Mouse (Mus musculus) hematopoietic stem cell, adult 5-6 weeks (primary cell): Measurements from ENCODE around the gene Rrm2. TPM values are rescaled to one million over a fixed set of nuclear protein-coding genes. Genes with fewer than 3 reads are reported as not detected.

Experiments used
- ATAC-seq, 2 experiments: fragments of 125-278 bp in 1 of 2; replicated peaks in 1 of 2; 2 replicates each; pipeline ENCODE4 v1.8.0; 2016 to 2017; ENCODE audit warnings: inconsistent platforms in 2 of 2, mild to moderate bottlenecking in 2 of 2, moderate number of reproducible peaks in 2 of 2, low read depth in 1 of 2, moderate TSS enrichment in 1 of 2; ENCODE audit not compliant: low FRiP score in 2 of 2, poor library complexity in 2 of 2, severe bottlenecking in 2 of 2, insufficient read depth in 1 of 2, low TSS enrichment in 1 of 2
- total RNA-seq: library from RNA; stranded (forward); fragments of 172-1452, 232-1000 nt; gene quantifications from 2 replicates; pipeline ENCODE4 v1.2.3, GENCODE M21; 2017

The Rrm2 gene
- 61.3 and 69.3 TPM in 2 replicates for total RNA-seq

DNA sequence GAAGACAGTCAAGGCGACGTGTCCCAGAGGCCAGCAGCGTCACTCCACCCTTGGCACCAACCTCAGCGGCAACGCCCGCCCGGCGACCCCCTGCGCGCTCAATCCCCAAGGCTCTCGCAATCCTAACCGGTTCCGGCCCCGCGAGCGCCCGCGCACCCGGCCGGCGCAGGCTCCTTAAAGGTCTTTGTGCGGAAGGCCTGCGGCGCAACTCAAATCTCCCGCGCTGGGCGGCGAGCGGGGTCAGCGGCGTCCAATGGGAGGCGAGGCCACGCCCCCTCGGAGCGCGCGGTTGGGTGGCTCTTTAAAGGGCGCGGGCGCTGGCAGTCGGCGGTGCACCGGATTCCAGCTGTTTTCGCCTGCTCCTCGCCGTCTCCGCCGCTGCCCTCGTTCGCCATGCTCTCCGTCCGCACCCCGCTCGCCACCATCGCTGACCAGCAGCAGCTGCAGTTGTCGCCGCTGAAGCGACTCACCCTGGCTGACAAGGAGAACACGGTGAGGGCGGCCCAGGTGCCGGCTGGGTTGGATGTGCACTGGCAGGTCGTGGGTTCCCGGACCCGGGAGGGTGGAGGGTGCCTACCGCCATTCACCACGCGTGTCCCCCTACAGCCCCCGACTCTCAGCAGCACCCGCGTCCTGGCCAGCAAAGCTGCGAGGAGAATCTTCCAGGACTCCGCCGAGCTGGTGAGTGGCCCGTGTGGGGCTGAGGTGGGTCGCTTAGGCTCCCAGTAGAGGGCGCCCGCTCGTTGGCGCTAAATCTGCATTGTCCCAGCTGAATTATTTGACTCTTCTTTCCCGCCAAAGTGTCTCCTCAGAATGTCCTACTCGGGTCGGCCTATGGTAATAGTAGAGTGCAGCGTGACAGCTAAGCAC is at the start of gene Rrm2:
TSS of gene Rrm2 (plus strand) at position 288 of the 870 bp plus-strand sequence.
- ATAC-seq, result peak; percentile 53 to 71

GRCm38 (mm10) chr12:24658998-24659397 is 49.0 kb upstream of the Rrm2 start:
- no peak for ATAC-seq

GRCm38 (mm10) chr12:24659923-24660322 is 48.1 kb upstream of the Rrm2 start:
- no peak for ATAC-seq

DNA sequence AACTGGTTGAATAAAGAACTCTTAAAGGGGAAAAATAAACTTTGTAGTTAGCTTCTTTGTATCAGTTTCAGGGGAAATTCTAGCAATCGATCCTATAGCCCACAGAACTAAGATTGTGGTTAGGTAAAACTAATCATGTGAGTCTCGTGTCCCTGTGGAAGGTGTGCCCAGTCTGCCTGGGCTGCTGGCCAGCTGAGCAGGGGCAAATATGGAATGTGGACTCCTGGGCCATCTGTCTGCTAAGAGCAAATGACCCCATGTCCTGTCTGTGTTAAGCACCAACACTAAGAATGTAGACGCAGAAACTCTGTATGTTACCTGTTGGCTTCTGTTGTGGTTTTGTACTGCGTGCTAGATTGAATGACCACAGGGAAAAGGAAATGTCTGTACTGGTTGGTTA is 46.9 kb upstream of the Rrm2 start:
- peak in 1 of 2 experiments; percentile 29; a peak in 1 of 4 replicates for ATAC-seq

- no peak for ATAC-seq
These were observed 45.9 kb upstream of the Rrm2 start for GRCm38 (mm10) chr12:24662131-24662530.

DNA sequence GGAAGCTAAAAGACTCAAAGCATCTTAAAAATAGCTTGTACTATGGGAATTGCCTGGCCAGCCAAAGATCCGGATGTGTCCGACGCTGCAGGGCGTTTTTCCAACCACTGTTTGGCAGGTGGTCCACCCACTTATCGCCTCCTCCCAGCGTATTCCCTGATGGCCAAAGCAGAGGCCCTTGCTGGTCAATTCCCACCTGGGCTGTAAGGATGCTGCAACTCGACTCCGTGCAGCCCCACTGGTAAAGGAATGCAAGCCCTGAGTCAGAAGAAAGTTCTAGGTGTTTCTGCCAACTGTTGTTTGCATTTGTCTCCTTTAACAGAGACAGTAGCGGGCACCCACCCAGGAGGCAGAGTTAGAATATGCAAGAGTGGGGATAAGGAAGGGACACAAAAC is 27.9 kb upstream of the Rrm2 start:
- no peak for ATAC-seq

- ATAC-seq, result peak in 1 of 2 experiments; percentile 33; a peak in 1 of 4 replicates
These were observed 27.4 kb upstream of the Rrm2 start for GRCm38 (mm10) chr12:24680492-24681285.

- ATAC-seq, result peak in 1 of 2 experiments; percentile 18; a peak in 2 of 4 replicates
These were observed 26.6 kb upstream of the Rrm2 start, which contains the start of gene Cys1 for GRCm38 (mm10) chr12:24681286-24682023. TSS of gene Cys1 (minus strand) at chr12:24681813.

- ATAC-seq, result no peak
These were observed 25.5 kb upstream of the Rrm2 start for GRCm38 (mm10) chr12:24682563-24682962.

- no peak for ATAC-seq
These were observed 24.6 kb upstream of the Rrm2 start for GRCm38 (mm10) chr12:24683461-24683860.

DNA sequence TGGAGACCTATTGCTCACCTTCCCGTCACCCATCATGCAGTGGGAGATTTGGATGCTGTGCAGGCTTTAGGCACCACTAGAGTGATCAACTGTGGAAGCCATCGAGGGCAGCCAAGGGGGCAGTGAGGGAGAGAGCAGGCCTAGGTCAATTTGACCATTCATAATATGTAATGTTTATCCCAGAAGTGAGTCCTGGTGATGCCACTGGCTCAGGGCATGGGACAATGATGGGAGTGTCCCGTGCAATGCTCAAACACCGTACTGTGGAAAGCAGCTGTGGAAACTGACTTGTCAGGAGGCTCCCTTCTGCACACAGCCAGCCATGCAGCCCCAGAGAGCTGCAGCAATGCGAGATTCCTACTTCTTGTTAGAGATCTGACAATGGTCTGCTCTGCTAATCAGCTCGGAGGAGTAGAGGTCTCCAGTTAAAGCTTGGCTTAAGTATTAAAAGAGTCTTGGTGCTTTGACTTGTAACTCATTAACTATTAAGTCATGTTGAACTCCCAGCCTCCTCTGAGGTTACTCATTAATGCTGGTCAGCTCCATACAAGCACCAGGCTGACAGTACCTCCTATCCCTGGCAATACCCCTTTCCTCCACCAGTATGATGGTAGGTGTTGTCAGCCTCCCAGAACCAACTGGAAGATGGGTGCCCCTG is 21.9 kb upstream of the Rrm2 start:
- no peak for ATAC-seq

DNA sequence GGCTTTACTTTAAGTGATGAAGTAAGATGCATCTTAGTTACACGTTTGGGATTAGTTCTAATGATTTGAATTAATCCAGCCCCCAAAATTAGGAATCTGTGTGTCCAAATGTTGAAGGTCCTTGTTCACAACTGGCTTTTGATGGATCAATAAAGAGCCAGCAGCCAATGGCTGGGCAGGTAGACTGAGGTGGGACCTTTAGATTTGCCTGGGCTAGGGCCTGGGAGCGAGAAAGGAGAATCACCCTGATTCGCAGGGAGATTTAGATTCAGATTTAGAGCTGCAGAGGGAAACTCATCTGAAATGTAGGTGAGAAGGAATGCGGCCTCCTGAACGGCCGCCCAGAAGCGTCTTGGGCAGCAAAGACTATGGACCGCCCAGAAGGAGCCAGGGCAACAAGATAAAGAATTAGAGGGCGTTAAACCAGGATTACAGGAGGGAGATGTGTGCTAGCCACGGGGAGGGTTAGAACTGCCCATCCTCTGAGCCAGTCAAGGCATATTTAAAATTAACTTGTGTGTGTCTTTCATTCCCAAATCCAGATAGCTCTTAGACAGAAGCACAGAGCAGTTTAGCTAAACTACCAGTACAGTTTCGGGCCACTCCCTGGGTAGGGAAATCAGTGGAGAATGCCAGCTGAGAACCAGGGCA is 21.2 kb upstream of the Rrm2 start:
- ATAC-seq, result no peak

- ATAC-seq, result no peak
These were observed 17.7 kb upstream of the Rrm2 start for GRCm38 (mm10) chr12:24690351-24690750.

GRCm38 (mm10) chr12:24696500-24697483 is 11.2 kb upstream of the Rrm2 start:
- peak; percentile 94 to 95 for ATAC-seq

DNA sequence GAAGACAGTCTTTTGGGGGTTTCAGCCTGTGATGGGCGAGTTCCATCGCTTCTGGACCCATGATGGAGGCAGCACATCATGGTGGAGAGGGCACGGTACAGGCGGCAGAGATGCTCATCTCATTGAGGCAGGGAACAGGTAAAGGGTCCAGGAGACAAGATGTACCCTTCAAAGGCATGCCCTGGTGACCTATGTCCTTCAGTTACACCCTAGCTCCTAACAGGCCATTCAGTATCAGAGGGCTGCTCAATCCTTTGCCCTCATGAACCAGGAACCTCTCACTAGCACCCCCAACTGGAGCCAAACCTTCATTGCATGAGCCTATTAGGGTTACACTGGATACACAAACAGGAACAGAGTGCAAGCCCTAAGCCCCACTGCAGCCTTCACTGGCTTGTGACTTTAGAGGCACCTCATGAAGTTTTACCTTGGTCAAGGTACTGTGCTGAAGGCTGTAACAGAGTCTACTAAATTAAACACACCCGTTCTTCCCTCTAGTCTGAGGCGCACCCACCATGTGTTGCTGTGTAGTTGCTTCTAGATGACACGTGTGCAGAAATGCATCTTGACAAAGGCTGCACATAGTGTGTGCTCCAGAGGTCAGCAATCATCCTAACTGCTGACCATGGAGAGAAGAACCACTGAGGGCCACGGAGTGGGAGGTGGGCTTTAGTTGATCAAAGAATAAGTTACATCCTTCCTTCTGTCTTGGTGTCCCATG is 10.4 kb upstream of the Rrm2 start:
- peak in 1 of 2 experiments; percentile 38; a peak in 2 of 4 replicates for ATAC-seq
